Mouse (Mus musculus) lung, postnatal 0 days (tissue): Measurements from ENCODE around the gene Rab8b.

ENCODE experiments used
- CTCF ChIP-seq: IDR thresholded peaks from 2 replicates; pipeline ENCODE4 v1.5.1; 2016; ENCODE audit warnings: antibody characterized with exemption, mild to moderate bottlenecking
- EP300 ChIP-seq: IDR thresholded peaks from 2 replicates; pipeline ENCODE4 v1.6.1; 2016; ENCODE audit warnings: antibody characterized with exemption, mild to moderate bottlenecking, control low read depth

DNA sequence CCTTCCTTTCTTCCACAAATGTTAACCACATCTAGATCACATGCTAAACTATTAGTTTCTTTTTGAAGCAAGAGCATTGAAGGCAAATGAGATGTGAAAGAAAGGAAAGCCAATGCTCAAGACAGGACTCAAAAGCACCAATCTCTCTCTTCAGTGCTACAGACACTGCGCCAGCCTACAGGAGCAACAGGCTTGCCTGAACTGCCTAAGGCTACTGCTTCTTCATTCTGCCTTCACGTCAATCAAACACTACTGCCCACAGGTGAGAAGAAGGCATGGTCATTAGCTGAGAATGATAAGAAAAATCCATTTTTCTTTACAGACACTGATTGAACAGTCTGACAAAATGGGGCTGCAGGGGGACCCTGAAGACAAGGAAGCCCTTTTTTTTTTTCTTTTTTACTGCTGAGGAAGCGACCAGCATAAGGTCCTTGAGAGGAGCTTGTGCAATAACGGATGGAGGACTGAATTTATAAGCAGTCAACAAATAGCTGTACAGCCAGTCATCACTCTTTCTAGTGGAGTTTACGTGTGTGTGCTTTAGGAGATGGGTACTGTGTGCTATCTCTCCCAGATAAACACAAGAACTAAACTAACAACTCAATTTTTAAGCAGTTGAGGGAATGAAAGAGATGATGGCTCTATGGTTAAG, 11.6 kb downstream of the Rab8b start:
- no peak for TF ChIP-seq CTCF
- TF ChIP-seq EP300: no peak
